Mouse (Mus musculus) 3T3-L1 (cell line): ENCODE data around the gene Sh3rf3.

Experiments
- DNase-seq: peaks from one replicate; pipeline ENCODE4 v3.0.0-alpha.2; 2015; ENCODE audit warnings: low read depth, low spot score

The Sh3rf3 gene

GRCm38 (mm10) chr10:58915301-58916245 is 102.4 kb downstream of the Sh3rf3 start:
- peak; percentile 98 for DNase-seq

- DNase-seq, result no peak
Measured at GRCm38 (mm10) chr10:58921643-58922188, 108.6 kb downstream of the Sh3rf3 start.

GRCm38 (mm10) chr10:58922216-58922829 is 109.2 kb downstream of the Sh3rf3 start:
- no peak for DNase-seq

GRCm38 (mm10) chr10:58922993-58923392 is 109.8 kb downstream of the Sh3rf3 start:
- no peak for DNase-seq

- no peak for DNase-seq
Measured at GRCm38 (mm10) chr10:58926578-58926977, 113.4 kb downstream of the Sh3rf3 start.

GRCm38 (mm10) chr10:58928952-58929442 is 115.8 kb downstream of the Sh3rf3 start:
- no peak for DNase-seq

- DNase-seq, result no peak
Measured at GRCm38 (mm10) chr10:58932151-58932773, 119.1 kb downstream of the Sh3rf3 start.

- no peak for DNase-seq
Measured at GRCm38 (mm10) chr10:58935606-58936005, 122.4 kb downstream of the Sh3rf3 start.

- DNase-seq, result no peak
Measured at GRCm38 (mm10) chr10:58936441-58936860, 123.3 kb downstream of the Sh3rf3 start.

- DNase-seq, result no peak
Measured at GRCm38 (mm10) chr10:58937521-58937920, 124.4 kb downstream of the Sh3rf3 start.

- DNase-seq, result no peak
Measured at GRCm38 (mm10) chr10:58942819-58943218, 129.7 kb downstream of the Sh3rf3 start.

GRCm38 (mm10) chr10:58943661-58944400 is 130.7 kb downstream of the Sh3rf3 start:
- DNase-seq, result no peak

- no peak for DNase-seq
Measured at GRCm38 (mm10) chr10:58944930-58945329, 131.8 kb downstream of the Sh3rf3 start.

- no peak for DNase-seq
Measured at GRCm38 (mm10) chr10:58949770-58950638, 136.8 kb downstream of the Sh3rf3 start.

- DNase-seq, result peak; percentile 25
Measured at GRCm38 (mm10) chr10:58960193-58960592, 147.0 kb downstream of the Sh3rf3 start.

- no peak for DNase-seq
Measured at GRCm38 (mm10) chr10:58968236-58968635, 155.1 kb downstream of the Sh3rf3 start.

GRCm38 (mm10) chr10:58969351-58969750 is 156.2 kb downstream of the Sh3rf3 start:
- DNase-seq, result no peak

GRCm38 (mm10) chr10:58972115-58972514 is 159.0 kb downstream of the Sh3rf3 start:
- no peak for DNase-seq

GRCm38 (mm10) chr10:58974138-58974537 is 161.0 kb downstream of the Sh3rf3 start:
- DNase-seq, result peak; percentile 24

GRCm38 (mm10) chr10:58979320-58979959 is 166.3 kb downstream of the Sh3rf3 start:
- no peak for DNase-seq
